ENCODE assay signal across 10 mouse cellular contexts in the genomic region with DNA sequence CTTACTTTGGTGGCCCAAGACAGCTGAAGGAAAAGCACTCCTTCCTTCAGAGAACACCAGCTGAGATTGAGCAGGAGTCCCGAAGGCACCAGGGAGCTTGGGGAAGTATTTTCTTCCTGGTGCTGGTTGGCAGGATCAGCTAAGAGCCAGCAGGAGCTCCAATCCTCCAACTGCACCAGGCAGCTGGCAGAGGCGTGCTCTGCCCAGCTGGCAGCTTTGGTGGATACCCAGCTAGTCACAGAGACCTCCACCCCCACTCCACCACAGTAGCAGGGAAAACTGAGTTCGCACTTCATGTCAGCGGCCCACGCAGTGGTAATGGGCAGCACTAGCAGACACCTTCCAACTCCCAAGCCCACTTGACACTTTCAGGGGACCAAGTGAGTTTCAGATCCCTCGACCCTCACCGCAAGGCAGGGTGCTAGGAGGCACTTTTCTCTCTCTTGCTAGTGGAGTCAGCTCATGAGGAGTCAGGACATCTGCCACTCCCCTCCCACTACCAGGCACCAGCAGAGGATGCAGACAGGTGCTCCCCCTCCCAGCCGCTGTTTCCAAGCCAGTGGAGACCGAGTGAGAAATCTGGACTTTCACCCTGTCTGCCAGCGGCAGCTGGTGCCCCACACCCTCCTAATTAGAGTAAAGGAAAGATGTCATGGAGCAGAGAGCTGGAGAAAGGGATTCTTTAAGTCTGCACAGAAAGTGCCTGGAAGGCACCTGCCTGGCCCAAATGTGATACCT. TPM values are rescaled to one million over a fixed set of nuclear protein-coding genes. Genes with fewer than 3 reads are reported as not detected.
A peak's percentile ranks its signal among the peaks of the same experiment; 100 is the strongest.
DNase-seq lines count a peak whose midpoint lies in the region; ATAC-seq and TF ChIP-seq lines count a peak whose summit lies in the region.
"Had no signal": no experiment of that assay in that cellular context is flagged by ENCODE, and none has a peak within 500 bp of the region (broad histone marks: within the 10 kb centered on the region; RNA-seq: fewer than 3 reads in every experiment).

No protein-coding gene starts in this region.

- H3K4me3 ChIP-seq in kidney, embryonic 15.5 days (replicated peaks), result no peak overlapping the region
- H3K4me3 ChIP-seq: midbrain, embryonic 15.5 days had no signal

- H3K9me3 ChIP-seq in kidney, embryonic 15.5 days (replicated peaks), result no peaks in the 10 kb centered on the region
- H3K9me3 ChIP-seq: midbrain, embryonic 15.5 days had no signal

- 60% methylated on average over 10 of the region's 10 CpGs for WGBS in kidney, embryonic 15.5 days

- DNase-seq in R1 (ENCODE audit: low read depth, low spot score), result peak; percentile 18
- DNase-seq in brain, embryonic 14.5 days (ENCODE audit: low read depth), result peak; percentile 51
- peak; percentile 71 for DNase-seq in left cerebral cortex, postnatal 4 days
- no peak for DNase-seq in heart, adult 8-10 months (ENCODE audit: low spot score)
- no peak for DNase-seq in embryo, embryonic 10 days (ENCODE audit: low spot score)
- DNase-seq: gastrocnemius, postnatal 25 days had no signal

- H3K27me3 ChIP-seq in kidney, embryonic 15.5 days, result no peaks in the 10 kb centered on the region
- H3K27me3 ChIP-seq: midbrain, embryonic 15.5 days had no signal

- H3K36me3 ChIP-seq in kidney, embryonic 15.5 days, result no peaks in the 10 kb centered on the region
- H3K36me3 ChIP-seq: midbrain, embryonic 15.5 days had no signal

- no peak for TF ChIP-seq POLR2A in brain, embryonic 14.5 days (IDR thresholded peaks at IDR 0.05; ENCODE audit: borderline replicate concordance, extremely low read depth, insufficient read depth, insufficient read length, poor library complexity, severe bottlenecking)

- H3K4me1 ChIP-seq in kidney, embryonic 15.5 days, result no peaks in the 10 kb centered on the region
- H3K4me1 ChIP-seq: midbrain, embryonic 15.5 days had no signal

- intact Hi-C loops in left cerebral cortex, postnatal 4 days (cut with DNase I), result no loop called here

- H3K9ac ChIP-seq in kidney, embryonic 15.5 days, result no peak overlapping the region
- H3K9ac ChIP-seq: midbrain, embryonic 15.5 days had no signal

- no peak overlapping the region for H3K4me2 ChIP-seq in kidney, embryonic 15.5 days
- H3K4me2 ChIP-seq: midbrain, embryonic 15.5 days had no signal

- ATAC-seq in kidney, embryonic 15.5 days (replicated peaks; ENCODE audit: low FRiP score), result peak; percentile 79
- no peak for ATAC-seq in megakaryocyte, adult 5-6 weeks (ENCODE audit: poor library complexity, severe bottlenecking)
- ATAC-seq: midbrain, embryonic 15.5 days; Patski had no signal

- no peak for TF ChIP-seq CTCF in brain, embryonic 14.5 days (IDR thresholded peaks at IDR 0.05; ENCODE audit: borderline replicate concordance, extremely low read depth, insufficient read depth, insufficient read length)

- H3K27ac ChIP-seq in kidney, embryonic 15.5 days, result 0 out of 2 replicates have a peak overlapping the region, but pooled peaks have one; percentile 6
- H3K27ac ChIP-seq: midbrain, embryonic 15.5 days had no signal

RNA-seq across cellular contexts. Expression of gene Jade3, which starts 10.4 kb away (rescaled TPM):
- 9.5 and 10.3 TPM in 2 replicates for polyA plus RNA-seq in brain, embryonic 14.5 days (2012; rRNA removed)
- 11.2 and 11.6 TPM in 2 replicates for polyA plus RNA-seq in kidney, embryonic 15.5 days (2015; fragmentation: Nextera tagmentation; extraction: Ambion mirVana)
- total RNA-seq in left cerebral cortex, postnatal 4 days (2021), result 10 to 100 TPM; 12.4 to 12.6 TPM
- 1 to 10 TPM; 1.4 to 3.0 (median 1.7) TPM for total RNA-seq in heart, adult 8-10 months (2022)
- 3.2 and 4.8 TPM in 2 replicates for total RNA-seq in megakaryocyte, adult 5-6 weeks (2015)
- 4.3 and 6.7 TPM in 2 replicates for total RNA-seq in megakaryocyte, adult 5-6 weeks (2017)

RNA-seq across cellular contexts. Expression of gene Rp2, which starts 50.8 kb away (rescaled TPM):
- polyA plus RNA-seq in brain, embryonic 14.5 days (2012; rRNA removed), result 9.4 and 10.8 TPM in 2 replicates
- 18.8 and 23.1 TPM in 2 replicates for polyA plus RNA-seq in kidney, embryonic 15.5 days (2015; fragmentation: Nextera tagmentation; extraction: Ambion mirVana)
- 10 to 100 TPM; 15.6 to 17.5 TPM for total RNA-seq in left cerebral cortex, postnatal 4 days (2021)
- 10 to 100 TPM in 2 of 4 experiments, 1 to 10 TPM in 2; 8.4 to 12.2 (median 10.1) TPM for total RNA-seq in heart, adult 8-10 months (2022)
- total RNA-seq in megakaryocyte, adult 5-6 weeks (2015), result 105 and 123 TPM in 2 replicates
- total RNA-seq in megakaryocyte, adult 5-6 weeks (2017), result 110 and 116 TPM in 2 replicates

Comparison
In these comparisons a context has a peak if more than half of its experiments do, and no peak if none do; other contexts are left out.
1. DNase-seq: peak in R1 (single experiment), brain, embryonic 14.5 days (single experiment) and left cerebral cortex, postnatal 4 days (single experiment); none in heart, adult 8-10 months (single experiment) and embryo, embryonic 10 days (single experiment).
2. RNA of gene Rp2, which starts 50.8 kb away (total RNA-seq): 105 to 123 TPM in megakaryocyte, adult 5-6 weeks; 15.6 to 17.5 TPM in left cerebral cortex, postnatal 4 days and 8.4 to 12.2 TPM in heart, adult 8-10 months; every median in the first group is over 4 times any median in the second.